Mouse (Mus musculus) embryonic fibroblast, embryonic 13.5 days (primary cell): ENCODE data around the gene Tmem164.

Experiments used
- CTCF ChIP-seq: IDR thresholded peaks from 2 replicates; pipeline ENCODE4 v1.5.1; 2011; ENCODE audit warnings: mild to moderate bottlenecking, control low read depth, low read length, moderate library complexity, borderline replicate concordance; ENCODE audit not compliant: insufficient read depth
- POLR2A ChIP-seq: IDR thresholded peaks from 2 replicates; pipeline ENCODE4 v1.6.1; 2011; ENCODE audit warnings: low read depth, mild to moderate bottlenecking, control low read depth, low read length, moderate library complexity

GRCm38 (mm10) chrX:142688509-142688908, 7.3 kb downstream of the Tmem164 start:
- TF ChIP-seq POLR2A: no peak
- no peak for TF ChIP-seq CTCF
